Mouse (Mus musculus): ENCODE measurements at regions not wholly inside any gene's neighbourhood (a gene's known extent, or its start where the extent isn't known, plus 50 kb on each side); places are given as distances from the start of the nearest gene placed in this dataset.

- no peak for ATAC-seq (ENCODE audit: low FRiP score)
Observed at GRCm38 (mm10) chr6:51236077-51236740, 196.3 kb upstream of the Nfe2l3 start.

DNA sequence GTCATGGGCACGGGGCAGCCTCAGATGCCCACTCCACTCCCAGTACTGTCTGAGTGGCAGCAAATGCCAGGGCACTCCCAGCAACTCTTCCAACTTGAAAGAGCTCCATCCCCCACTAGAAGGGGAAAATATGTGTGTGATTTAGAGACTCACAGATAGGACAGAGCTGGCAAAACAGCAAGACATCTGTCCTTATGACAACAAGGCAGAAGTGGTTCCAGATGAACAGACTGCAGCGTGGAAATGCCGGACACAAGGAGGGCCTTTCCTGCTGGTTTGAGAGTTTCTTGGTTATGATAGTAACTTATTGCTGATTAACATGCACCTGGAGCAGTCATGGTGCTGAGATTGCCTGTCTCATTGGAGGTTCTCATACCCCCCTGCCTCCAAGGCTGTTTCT, 192.4 kb upstream of the Nfe2l3 start:
- 0 out of 2 replicates have a peak, but pooled peaks cover 9% of the 10 kb centered on the region for H3K9me3 ChIP-seq
- no peak overlapping the region for H3K4me3 ChIP-seq
- H3K27ac ChIP-seq = no peak overlapping the region
- 88% methylated on average over 3 of the region's 3 CpGs for WGBS
- H3K9ac ChIP-seq = no peak overlapping the region
- no peaks in the 10 kb centered on the region for H3K4me1 ChIP-seq (replicated peaks)
- no peak overlapping the region for H3K4me2 ChIP-seq
- H3K27me3 ChIP-seq = no peaks in the 10 kb centered on the region
- H3K36me3 ChIP-seq = no peaks in the 10 kb centered on the region
- ATAC-seq (ENCODE audit: low FRiP score) = no peak

More at GRCm38 (mm10) chr6:51236077-51236740, 196.3 kb upstream of the Nfe2l3 start:
- no peaks in the 10 kb centered on the region for H3K27me3 ChIP-seq
- H3K27ac ChIP-seq = no peak overlapping the region
- no peak overlapping the region for H3K4me3 ChIP-seq
- 91% methylated on average over 11 of the region's 11 CpGs for WGBS
- no peaks in the 10 kb centered on the region for H3K4me1 ChIP-seq (replicated peaks)
- H3K9me3 ChIP-seq = 0 out of 2 replicates have a peak, but pooled peaks cover 7% of the 10 kb centered on the region
- no peaks in the 10 kb centered on the region for H3K36me3 ChIP-seq
- no peak overlapping the region for H3K9ac ChIP-seq
- H3K4me2 ChIP-seq = no peak overlapping the region

GRCm38 (mm10) chr6:51250233-51250632, 182.2 kb upstream of the Nfe2l3 start:
- no peak overlapping the region for H3K27ac ChIP-seq
- no peak overlapping the region for H3K4me3 ChIP-seq
- no peaks in the 10 kb centered on the region for H3K9me3 ChIP-seq
- no peaks in the 10 kb centered on the region for H3K36me3 ChIP-seq
- H3K4me1 ChIP-seq (replicated peaks) = no peaks in the 10 kb centered on the region
- no peak for ATAC-seq (ENCODE audit: low FRiP score)
- H3K27me3 ChIP-seq = no peaks in the 10 kb centered on the region
- H3K4me2 ChIP-seq = no peak overlapping the region
- H3K9ac ChIP-seq = no peak overlapping the region

- no peak overlapping the region for H3K4me2 ChIP-seq
- 93% methylated on average over 2 of the region's 2 CpGs for WGBS
- H3K27me3 ChIP-seq = no peaks in the 10 kb centered on the region
- ATAC-seq (ENCODE audit: low FRiP score) = no peak
- no peak overlapping the region for H3K27ac ChIP-seq
- H3K4me1 ChIP-seq (replicated peaks) = no peaks in the 10 kb centered on the region
- no peak overlapping the region for H3K9ac ChIP-seq
- no peak overlapping the region for H3K4me3 ChIP-seq
- H3K36me3 ChIP-seq = no peaks in the 10 kb centered on the region
- no peaks in the 10 kb centered on the region for H3K9me3 ChIP-seq
Observed at GRCm38 (mm10) chr6:51251432-51251831, 181.0 kb upstream of the Nfe2l3 start.

- Histone ChIP-seq H3K4me1 (replicated peaks) (no peaks in the 10 kb centered on the region), H3K27ac (no peak overlapping the region), H3K9me3 (no peaks in the 10 kb centered on the region), H3K4me3 (no peak overlapping the region), H3K27me3 (no peaks in the 10 kb centered on the region), H3K9ac (no peak overlapping the region), H3K36me3 (no peaks in the 10 kb centered on the region), H3K4me2 (no peak overlapping the region)
- WGBS = 92% methylated on average over 3 of the region's 3 CpGs
- no peak for ATAC-seq (ENCODE audit: low FRiP score)
Observed at GRCm38 (mm10) chr6:51252721-51253120, 179.7 kb upstream of the Nfe2l3 start.

GRCm38 (mm10) chr6:51256631-51257030, 175.8 kb upstream of the Nfe2l3 start:
- H3K4me1 ChIP-seq (replicated peaks) = no peaks in the 10 kb centered on the region
- ATAC-seq (ENCODE audit: low FRiP score) = no peak

GRCm38 (mm10) chr6:51257524-51257923, 174.9 kb upstream of the Nfe2l3 start:
- WGBS = 86% methylated on average over 6 of the region's 6 CpGs
- Histone ChIP-seq H3K27me3 (no peaks in the 10 kb centered on the region), H3K27ac (no peak overlapping the region), H3K4me3 (no peak overlapping the region), H3K4me1 (replicated peaks) (no peaks in the 10 kb centered on the region), H3K9me3 (no peaks in the 10 kb centered on the region), H3K9ac (no peak overlapping the region), H3K4me2 (no peak overlapping the region), H3K36me3 (no peaks in the 10 kb centered on the region)
- no peak for ATAC-seq (ENCODE audit: low FRiP score)

More at GRCm38 (mm10) chr6:51256631-51257030, 175.8 kb upstream of the Nfe2l3 start:
- 77% methylated on average over 4 of the region's 4 CpGs for WGBS
- H3K36me3 ChIP-seq = no peaks in the 10 kb centered on the region
- no peak overlapping the region for H3K4me3 ChIP-seq
- H3K4me2 ChIP-seq = no peak overlapping the region
- no peaks in the 10 kb centered on the region for H3K9me3 ChIP-seq
- no peaks in the 10 kb centered on the region for H3K27me3 ChIP-seq
- no peak overlapping the region for H3K27ac ChIP-seq
- H3K9ac ChIP-seq = no peak overlapping the region

GRCm38 (mm10) chr6:51258304-51258703, 174.2 kb upstream of the Nfe2l3 start:
- ATAC-seq (ENCODE audit: low FRiP score) = no peak
- no peak overlapping the region for H3K9ac ChIP-seq

GRCm38 (mm10) chr6:51263595-51263994, 168.9 kb upstream of the Nfe2l3 start:
- no peak overlapping the region for H3K9ac ChIP-seq
- peaks cover 4% of the 10 kb centered on the region for H3K27me3 ChIP-seq
- no peak overlapping the region for H3K4me3 ChIP-seq
- H3K36me3 ChIP-seq = no peaks in the 10 kb centered on the region
- no peak overlapping the region for H3K27ac ChIP-seq
- no peaks in the 10 kb centered on the region for H3K9me3 ChIP-seq
- no peaks in the 10 kb centered on the region for H3K4me1 ChIP-seq (replicated peaks)
- ATAC-seq (ENCODE audit: low FRiP score) = no peak
- WGBS = 85% methylated on average over 4 of the region's 4 CpGs
- H3K4me2 ChIP-seq = no peak overlapping the region

More at GRCm38 (mm10) chr6:51258304-51258703, 174.2 kb upstream of the Nfe2l3 start:
- H3K4me1 ChIP-seq (replicated peaks) = no peaks in the 10 kb centered on the region
- H3K4me2 ChIP-seq = no peak overlapping the region
- no peak overlapping the region for H3K4me3 ChIP-seq
- H3K27me3 ChIP-seq = no peaks in the 10 kb centered on the region
- no peaks in the 10 kb centered on the region for H3K9me3 ChIP-seq
- no peaks in the 10 kb centered on the region for H3K36me3 ChIP-seq
- WGBS = 87% methylated on average over 2 of the region's 2 CpGs
- no peak overlapping the region for H3K27ac ChIP-seq

DNA sequence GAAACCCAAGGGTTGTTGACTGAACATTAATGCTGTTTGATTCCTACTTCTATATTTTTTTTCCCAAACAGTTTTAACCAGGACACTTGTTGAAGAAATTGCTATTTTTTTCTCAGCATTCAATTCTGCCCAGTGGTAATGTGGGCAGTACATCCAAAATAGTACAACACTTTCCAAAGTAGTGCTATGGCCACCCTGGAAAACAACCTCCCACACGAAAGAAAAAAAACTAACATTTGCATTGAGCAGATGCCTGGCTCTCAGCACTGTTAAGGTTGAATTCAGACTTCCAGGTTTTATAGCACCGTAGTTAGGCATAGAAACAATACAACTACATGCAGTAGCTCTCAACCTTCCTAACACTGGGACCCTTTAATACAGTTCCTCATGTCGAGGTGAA, 167.1 kb upstream of the Nfe2l3 start:
- no peak overlapping the region for H3K27ac ChIP-seq

GRCm38 (mm10) chr6:51266721-51267120, 165.7 kb upstream of the Nfe2l3 start:
- Histone ChIP-seq H3K27ac (no peak overlapping the region), H3K9me3 (no peaks in the 10 kb centered on the region), H3K27me3 (peaks cover 23% of the 10 kb centered on the region), H3K36me3 (no peaks in the 10 kb centered on the region), H3K9ac (no peak overlapping the region), H3K4me3 (no peak overlapping the region), H3K4me2 (no peak overlapping the region), H3K4me1 (replicated peaks) (peaks cover 19% of the 10 kb centered on the region)
- WGBS = 90% methylated on average over 6 of the region's 6 CpGs
- no peak for ATAC-seq (ENCODE audit: low FRiP score)

More for the DNA sequence above, 167.1 kb upstream of the Nfe2l3 start:
- no peak overlapping the region for H3K9ac ChIP-seq
- H3K27me3 ChIP-seq = peaks cover 19% of the 10 kb centered on the region
- no peaks in the 10 kb centered on the region for H3K9me3 ChIP-seq
- ATAC-seq (ENCODE audit: low FRiP score) = no peak
- no peak overlapping the region for H3K4me3 ChIP-seq
- no peak overlapping the region for H3K4me2 ChIP-seq
- no peaks in the 10 kb centered on the region for H3K36me3 ChIP-seq
- 86% methylated on average over 3 of the region's 3 CpGs for WGBS
- peaks cover 9% of the 10 kb centered on the region for H3K4me1 ChIP-seq (replicated peaks)

DNA sequence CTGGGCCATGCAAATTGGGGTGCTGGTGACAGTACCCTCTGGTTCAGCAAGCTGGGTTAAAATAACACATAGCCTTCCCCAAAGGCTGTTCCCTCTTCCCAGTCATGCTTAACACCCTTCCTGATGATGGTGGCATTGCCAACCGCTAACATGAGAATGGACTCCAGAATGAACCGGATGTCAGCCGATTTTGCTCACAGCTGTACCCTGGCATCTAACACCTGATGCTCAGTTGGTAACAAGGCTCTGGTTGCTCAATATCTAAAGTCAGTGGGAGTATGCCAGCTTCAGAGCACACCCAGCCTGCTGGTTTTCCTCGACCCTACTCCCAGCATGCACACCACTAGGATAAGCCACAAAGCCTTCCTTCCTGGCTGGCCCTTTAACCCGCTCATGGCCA, 164.6 kb upstream of the Nfe2l3 start:
- no peaks in the 10 kb centered on the region for H3K9me3 ChIP-seq
- no peak overlapping the region for H3K4me3 ChIP-seq
- no peak for ATAC-seq (ENCODE audit: low FRiP score)
- no peaks in the 10 kb centered on the region for H3K36me3 ChIP-seq
- H3K4me2 ChIP-seq = no peak overlapping the region
- H3K27me3 ChIP-seq = peaks cover 26% of the 10 kb centered on the region
- H3K9ac ChIP-seq = no peak overlapping the region
- H3K27ac ChIP-seq = no peak overlapping the region
- H3K4me1 ChIP-seq (replicated peaks) = peaks cover 19% of the 10 kb centered on the region
- WGBS = 91% methylated on average over 5 of the region's 5 CpGs

- Histone ChIP-seq H3K4me1 (replicated peaks) (peaks cover 19% of the 10 kb centered on the region), H3K4me2 (no peak overlapping the region), H3K9ac (no peak overlapping the region), H3K36me3 (no peaks in the 10 kb centered on the region), H3K27me3 (peaks cover 31% of the 10 kb centered on the region), H3K27ac (no peak overlapping the region), H3K4me3 (no peak overlapping the region), H3K9me3 (no peaks in the 10 kb centered on the region)
- ATAC-seq (ENCODE audit: low FRiP score) = no peak
- WGBS = 82% methylated on average over 5 of the region's 5 CpGs
Observed at GRCm38 (mm10) chr6:51268931-51269330, 163.5 kb upstream of the Nfe2l3 start.

Data from hindbrain, embryonic 13.5 days (tissue).